Mouse (Mus musculus) liver, postnatal 0 days (tissue): ENCODE measurements around the gene Egr4.

ENCODE experiments used
- CTCF ChIP-seq: sonication (generic); IDR thresholded peaks from 2 replicates; pipeline ENCODE4 v1.5.1; 2016; ENCODE audit warnings: antibody characterized with exemption, low read depth
- EP300 ChIP-seq: IDR thresholded peaks from 2 replicates; pipeline ENCODE4 v1.6.1; 2016; ENCODE audit warnings: antibody characterized with exemption, low read depth, mild to moderate bottlenecking

- TF ChIP-seq EP300 (no peak), CTCF (no peak)
Measured at GRCm38 (mm10) chr6:85513531-85513910, at the start of gene Egr4.
